Mouse (Mus musculus): ENCODE results near the gene Adamts9.

DNA sequence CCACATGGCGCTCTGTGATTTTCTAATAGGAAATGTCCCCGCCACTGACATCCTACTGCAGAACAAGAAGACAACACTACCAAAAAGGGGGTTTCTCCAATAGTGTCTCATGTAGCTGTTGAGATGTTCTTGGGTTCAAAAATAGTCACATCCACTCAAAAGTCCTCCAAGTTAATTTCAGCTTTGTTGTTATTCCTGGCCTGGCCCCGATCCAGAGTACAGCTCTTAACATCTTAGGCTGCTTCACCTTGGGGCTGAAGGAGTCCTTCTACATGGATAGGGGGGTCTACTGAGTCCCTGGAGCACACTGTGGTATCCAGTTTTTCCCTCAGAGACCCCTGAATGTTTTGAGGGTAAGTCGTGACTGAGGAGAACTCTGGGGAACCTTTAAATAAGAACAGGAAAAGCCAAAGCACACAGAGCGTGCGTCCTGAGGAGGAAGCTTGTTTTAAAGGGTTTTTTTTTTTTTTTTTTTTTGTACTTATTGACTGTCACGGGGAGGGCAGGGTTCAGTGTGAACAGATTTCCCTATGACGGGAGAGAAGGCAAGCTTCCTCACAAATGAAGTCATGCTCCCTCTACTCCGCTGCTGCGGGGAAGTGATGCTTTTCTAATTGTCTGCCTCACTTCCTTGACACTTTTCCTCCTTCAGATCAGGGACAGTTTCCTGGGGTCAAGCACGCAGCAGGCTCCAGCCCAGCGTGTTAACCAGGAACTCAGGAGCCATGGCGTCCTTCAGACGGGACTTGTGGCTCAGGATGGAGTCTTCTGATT, 44.7 kb upstream of the Adamts9 start:
- TF ChIP-seq CTCF (IDR thresholded peaks at IDR 0.05; ENCODE audit: low read depth, low read length): no peak
- TF ChIP-seq GATA1 (IDR thresholded peaks at IDR 0.05; ENCODE audit: borderline replicate concordance, low read length): no peak
- no peak for TF ChIP-seq POLR2AphosphoS5 (IDR thresholded peaks at IDR 0.05; ENCODE audit: insufficient replicate concordance, low read depth, low read length)
